Mouse (Mus musculus): ENCODE results near the gene Hebp1.

The Hebp1 gene

GRCm38 (mm10) chr6:135197921-135198532, at the start of gene Hebp1, which contains the start of gene Fam234b:
Hebp1 (minus strand) TSS chr6:135198022.
Fam234b (plus strand) TSS chr6:135197977.
- DNase-seq (ENCODE audit: low spot score in 2 of 2), result peak; percentile 72 to 81

GRCm38 (mm10) chr6:135245586-135245985, 47.8 kb upstream of the Hebp1 start:
- no peak for DNase-seq (ENCODE audit: low spot score in 2 of 2)

- DNase-seq (ENCODE audit: low spot score in 2 of 2), result no peak
These were observed 42.5 kb upstream of the Hebp1 start for GRCm38 (mm10) chr6:135240361-135240760.

GRCm38 (mm10) chr6:135238211-135238610, 40.4 kb upstream of the Hebp1 start:
- DNase-seq (ENCODE audit: low spot score in 2 of 2), result no peak

- no peak for DNase-seq (ENCODE audit: low spot score in 2 of 2)
These were observed 39.5 kb upstream of the Hebp1 start for GRCm38 (mm10) chr6:135237326-135237725.

GRCm38 (mm10) chr6:135236576-135236975, 38.8 kb upstream of the Hebp1 start:
- no peak for DNase-seq (ENCODE audit: low spot score in 2 of 2)

- DNase-seq (ENCODE audit: low spot score in 2 of 2), result no peak
These were observed 37.9 kb upstream of the Hebp1 start for GRCm38 (mm10) chr6:135235742-135236141.

- no peak for DNase-seq (ENCODE audit: low spot score in 2 of 2)
These were observed 34.8 kb upstream of the Hebp1 start for GRCm38 (mm10) chr6:135232443-135233182.

GRCm38 (mm10) chr6:135230586-135230985, 32.8 kb upstream of the Hebp1 start:
- DNase-seq (ENCODE audit: low spot score in 2 of 2), result no peak

GRCm38 (mm10) chr6:135228465-135228941, 30.7 kb upstream of the Hebp1 start:
- no peak for DNase-seq (ENCODE audit: low spot score in 2 of 2)

- no peak for DNase-seq (ENCODE audit: low spot score in 2 of 2)
These were observed 26.1 kb upstream of the Hebp1 start for GRCm38 (mm10) chr6:135223786-135224416.

GRCm38 (mm10) chr6:135219916-135220315, 22.1 kb upstream of the Hebp1 start:
- no peak for DNase-seq (ENCODE audit: low spot score in 2 of 2)

- DNase-seq (ENCODE audit: low spot score in 2 of 2), result no peak
These were observed 20.5 kb upstream of the Hebp1 start for GRCm38 (mm10) chr6:135218330-135218729.

- DNase-seq (ENCODE audit: low spot score in 2 of 2), result no peak
These were observed 14.8 kb upstream of the Hebp1 start for GRCm38 (mm10) chr6:135212666-135213065.

- DNase-seq (ENCODE audit: low spot score in 2 of 2), result no peak
These were observed 13.3 kb upstream of the Hebp1 start for GRCm38 (mm10) chr6:135211169-135211568.

- no peak for DNase-seq (ENCODE audit: low spot score in 2 of 2)
These were observed 9.1 kb upstream of the Hebp1 start for GRCm38 (mm10) chr6:135206909-135207308.

- no peak for DNase-seq (ENCODE audit: low spot score in 2 of 2)
These were observed 8.0 kb upstream of the Hebp1 start for GRCm38 (mm10) chr6:135205802-135206201.

GRCm38 (mm10) chr6:135204869-135205268, 7.0 kb upstream of the Hebp1 start:
- DNase-seq (ENCODE audit: low spot score in 2 of 2), result no peak

- no peak for DNase-seq (ENCODE audit: low spot score in 2 of 2)
These were observed 5.9 kb upstream of the Hebp1 start for GRCm38 (mm10) chr6:135203737-135204136.

- no peak for DNase-seq (ENCODE audit: low spot score in 2 of 2)
These were observed 4.8 kb upstream of the Hebp1 start for GRCm38 (mm10) chr6:135202668-135203067.

- DNase-seq (ENCODE audit: low spot score in 2 of 2), result no peak
These were observed 2.5 kb upstream of the Hebp1 start for GRCm38 (mm10) chr6:135200122-135200957.

GRCm38 (mm10) chr6:135198726-135199125, 904 bp upstream of the Hebp1 start:
- DNase-seq (ENCODE audit: low spot score in 2 of 2), result no peak

All from cerebellum, postnatal 4 days (tissue).